In the genomic region with DNA sequence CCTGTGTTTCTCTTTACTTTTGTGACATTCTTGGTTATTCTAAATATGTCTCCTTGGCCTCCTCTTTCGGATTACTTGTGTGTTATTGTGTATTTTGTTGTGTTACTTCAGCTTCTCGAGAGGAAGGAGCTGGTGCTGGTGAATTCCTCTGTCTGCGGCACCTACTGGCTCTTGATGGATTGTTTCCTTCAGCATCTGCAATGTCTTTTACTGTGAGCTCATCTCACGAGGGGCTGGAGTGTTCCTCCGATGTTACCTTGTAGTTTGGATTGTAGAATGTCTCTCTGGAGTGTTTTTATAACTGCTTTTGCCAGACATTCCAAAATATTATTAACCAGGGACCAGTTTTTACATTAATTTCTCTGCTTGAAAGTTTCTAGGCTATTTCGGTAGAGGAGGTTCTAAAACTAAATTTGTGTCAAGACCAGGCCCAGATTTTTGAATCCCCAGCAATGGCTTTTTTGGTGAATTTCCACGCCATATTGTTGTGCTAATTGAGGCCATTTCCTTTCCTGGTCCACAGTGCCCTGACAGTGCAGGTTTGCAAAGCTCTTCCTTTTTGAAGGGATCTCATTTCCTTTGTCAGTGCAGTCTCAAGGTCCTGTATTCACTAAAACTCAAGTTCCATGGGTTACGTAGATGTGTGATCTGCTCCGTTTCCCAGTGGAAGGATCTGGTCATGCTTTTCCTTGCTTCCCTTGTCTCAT, we compare ENCODE assay signal across 22 mouse cellular contexts. TPM values are rescaled to one million over a fixed set of nuclear protein-coding genes. Genes with fewer than 3 reads are reported as not detected.
"Had no signal": no experiment of that assay in that cellular context is flagged by ENCODE, and none has a peak within 500 bp of the region (broad histone marks: within the 10 kb centered on the region; RNA-seq: fewer than 3 reads in every experiment).

No protein-coding gene starts in this region.

- H3K4me2 ChIP-seq: limb, embryonic 12.5 days; liver, embryonic 12.5 days; liver, embryonic 15.5 days; lung, embryonic 15.5 days; midbrain, embryonic 11.5 days had no signal

- H3K27me3 ChIP-seq: limb, embryonic 12.5 days; liver, embryonic 12.5 days; liver, embryonic 15.5 days; lung, embryonic 15.5 days had no signal

- H3K36me3 ChIP-seq: limb, embryonic 12.5 days; liver, embryonic 12.5 days; liver, embryonic 15.5 days; lung, embryonic 15.5 days had no signal

- H3K27ac ChIP-seq: kidney, postnatal 0 days; layer of hippocampus, adult 2 months; limb, embryonic 12.5 days; liver, embryonic 12.5 days; liver, embryonic 15.5 days; lung, embryonic 15.5 days had no signal

- H3K4me1 ChIP-seq: liver, embryonic 12.5 days; liver, embryonic 15.5 days had no signal

- DNase-seq: kidney, adult 11 months; kidney, postnatal 25 days; layer of hippocampus, adult 9-11 months; liver; lung, adult 18-20 months; lung, postnatal 10 days; lung, postnatal 36 days; midbrain, embryonic 14.5 days; right cerebral cortex, adult 18-20 months; right cerebral cortex, postnatal 14 days; right cerebral cortex, postnatal 4 days; thymus, adult 2 months; thymus, postnatal 14 days; thymus, postnatal 4 days had no signal

- ATAC-seq: liver, embryonic 12.5 days had no signal

- H3K9me3 ChIP-seq: limb, embryonic 12.5 days; liver, embryonic 15.5 days; lung, embryonic 15.5 days had no signal

- H3K9ac ChIP-seq: limb, embryonic 12.5 days; liver, embryonic 12.5 days; liver, embryonic 15.5 days; lung, embryonic 15.5 days had no signal

- H3K4me3 ChIP-seq: layer of hippocampus, adult 2 months; limb, embryonic 12.5 days; liver, embryonic 12.5 days; liver, embryonic 15.5 days; lung, embryonic 15.5 days had no signal

RNA-seq across cellular contexts. Expression of a gene that starts 43.9 kb away (rescaled TPM):
- total RNA-seq: megakaryocyte-erythroid progenitor cell, adult 5-6 weeks had no signal
